Mouse (Mus musculus) intestine, embryonic 15.5 days (tissue): ENCODE results near the gene Tab1. TPM values are rescaled to one million over a fixed set of nuclear protein-coding genes. Genes with fewer than 3 reads are reported as not detected.

Experiments used
- ATAC-seq: fragments of 200-750 bp; cut with Nextera tagmentation; 2 replicates; pipeline ENCODE4 v1.8.0; 2017; ENCODE audit warnings: moderate TSS enrichment, moderate library complexity
- H3K27ac ChIP-seq: fragments of 300-500 bp; sonication (generic); 2 replicates; pipeline ENCODE4 v1.5.1; 2015; ENCODE audit warnings: mild to moderate bottlenecking, inconsistent platforms
- H3K27me3 ChIP-seq: fragments of 300-500 bp; sonication (generic); replicated peaks from 2 replicates; pipeline ENCODE4 v1.6.1; 2015; ENCODE audit warnings: inconsistent platforms
- H3K36me3 ChIP-seq: fragments of 300-500 bp; sonication (generic); 2 replicates; pipeline ENCODE4 v1.6.1; 2015; ENCODE audit warnings: inconsistent platforms
- H3K4me1 ChIP-seq: fragments of 300-500 bp; sonication (generic); replicated peaks from 2 replicates; pipeline ENCODE4 v1.6.1; 2015; ENCODE audit warnings: inconsistent platforms
- H3K4me2 ChIP-seq: fragments of 300-500 bp; sonication (generic); replicated peaks from 2 replicates; pipeline ENCODE4 v1.6.1; 2015; ENCODE audit warnings: mild to moderate bottlenecking, inconsistent platforms
- H3K4me3 ChIP-seq: fragments of 300-500 bp; sonication (generic); replicated peaks from 2 replicates; pipeline ENCODE4 v1.5.1; 2015; ENCODE audit warnings: inconsistent platforms
- H3K9ac ChIP-seq: fragments of 300-500 bp; sonication (generic); 2 replicates; pipeline ENCODE4 v1.6.1; 2015; ENCODE audit warnings: inconsistent platforms
- H3K9me3 ChIP-seq: fragments of 300-500 bp; sonication (generic); 2 replicates; pipeline ENCODE4 v1.6.1; 2016; ENCODE audit warnings: inconsistent platforms
- WGBS: fragments of 180-500 bp; shearing (Covaris S2); methylation state at CpG from one replicate; pipeline ENCODE4 v1.1.7; 2015; 5-methylcytosine and 5-hydroxymethylcytosine counted together
- polyA plus RNA-seq: library from polyadenylated mRNA; unstranded; fragments of >200 nt; fragmentation: Nextera tagmentation; extraction: Ambion mirVana; gene quantifications from 2 replicates; pipeline ENCODE4 v1.2.1, GENCODE M21; 2015

Tab1 gene
- polyA plus RNA-seq, 1 experiment from 2014 or later, result 29.0 TPM

DNA sequence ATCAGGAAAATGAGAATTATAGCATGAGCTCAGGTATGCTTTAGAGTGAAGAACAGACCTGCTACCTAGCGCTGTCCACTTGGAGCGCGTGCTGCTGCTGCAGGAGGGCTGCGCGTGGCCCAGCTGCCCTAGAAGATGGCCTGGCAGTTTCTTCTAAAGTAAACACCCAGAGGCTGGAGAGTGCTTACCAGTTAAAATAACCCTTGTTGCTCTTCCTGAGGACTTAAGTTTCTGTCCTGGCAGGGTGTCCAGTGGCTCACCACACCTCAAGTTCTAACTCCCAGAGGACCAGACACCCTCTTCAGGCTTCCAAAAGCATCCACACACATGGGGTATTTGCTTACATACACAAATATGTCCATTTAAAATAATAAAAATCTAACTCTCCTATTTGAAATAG is 12.5 kb downstream of the Tab1 start:
- H3K9ac ChIP-seq, result no peak overlapping the region
- peaks cover 2% of the 10 kb centered on the region; the same call in 1 of the 2 replicates for H3K4me1 ChIP-seq
- ATAC-seq, result no peak
- H3K27ac ChIP-seq, result no peak overlapping the region
- WGBS, result 77% methylated on average over 5 of the region's 5 CpGs
- H3K36me3 ChIP-seq, result peaks cover 22% of the 10 kb centered on the region; the same call in 1 of the 2 replicates
- H3K27me3 ChIP-seq, result no peaks in the 10 kb centered on the region
- H3K4me2 ChIP-seq, result no peak overlapping the region
- H3K9me3 ChIP-seq, result no peaks in the 10 kb centered on the region
- H3K4me3 ChIP-seq, result no peak overlapping the region

DNA sequence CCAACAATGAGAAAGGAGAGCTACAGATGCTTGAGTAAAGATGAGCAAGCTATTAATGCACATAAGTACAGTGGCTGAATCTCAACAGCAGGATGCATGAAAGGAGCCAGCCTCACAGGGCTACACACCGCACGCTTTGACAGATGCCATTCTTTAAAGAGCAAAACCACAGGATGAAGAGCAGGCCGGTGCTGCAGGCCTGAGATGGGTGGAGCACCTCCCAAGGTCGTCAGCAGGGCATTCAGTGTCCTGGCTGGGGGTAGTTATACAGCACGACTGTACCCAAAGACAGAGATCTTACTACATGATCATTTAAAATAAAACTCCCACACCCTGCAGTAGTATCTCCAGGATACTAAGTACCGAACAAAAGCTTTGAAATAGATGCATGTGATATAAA is 13.2 kb downstream of the Tab1 start:
- H3K36me3 ChIP-seq, result peaks cover 19% of the 10 kb centered on the region; the same call in 1 of the 2 replicates

DNA sequence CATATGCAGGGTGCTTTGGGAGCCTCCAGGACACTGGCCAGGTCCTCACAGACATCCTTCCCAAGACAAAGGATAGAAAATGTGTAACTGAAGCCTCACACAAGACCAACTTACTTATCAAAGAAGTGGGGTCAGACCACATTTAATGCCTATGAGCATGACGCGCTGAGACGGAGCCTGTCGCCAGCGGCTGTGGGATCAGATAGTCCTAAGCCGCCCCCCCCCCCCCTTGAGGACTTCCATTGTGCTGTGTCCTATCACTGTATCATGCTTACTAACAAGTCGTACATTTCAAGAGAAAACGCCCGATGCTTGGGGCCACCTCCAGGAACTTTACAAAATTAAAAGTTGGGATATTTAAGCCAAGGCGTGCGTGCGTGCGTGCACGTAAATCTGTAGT is 14.2 kb downstream of the Tab1 start:
- peaks cover 14% of the 10 kb centered on the region; the same call in 1 of the 2 replicates for H3K36me3 ChIP-seq
- no peak overlapping the region for H3K4me3 ChIP-seq
- H3K9me3 ChIP-seq, result no peaks in the 10 kb centered on the region
- H3K27ac ChIP-seq, result no peak overlapping the region
- H3K4me1 ChIP-seq, result 0 out of 2 replicates have a peak, but pooled peaks cover 2% of the 10 kb centered on the region
- no peak overlapping the region for H3K4me2 ChIP-seq
- WGBS, result 91% methylated on average over 14 of the region's 14 CpGs
- H3K9ac ChIP-seq, result no peak overlapping the region
- ATAC-seq, result no peak
- H3K27me3 ChIP-seq, result no peaks in the 10 kb centered on the region

More for the DNA sequence above, 13.2 kb downstream of the Tab1 start:
- Histone ChIP-seq H3K4me1 (0 out of 2 replicates have a peak, but pooled peaks cover 2% of the 10 kb centered on the region), H3K4me2 (no peak overlapping the region), H3K9ac (no peak overlapping the region), H3K27me3 (no peaks in the 10 kb centered on the region), H3K27ac (no peak overlapping the region), H3K9me3 (no peaks in the 10 kb centered on the region), H3K4me3 (no peak overlapping the region)
- 56% methylated on average over 6 of the region's 6 CpGs for WGBS
- ATAC-seq, result no peak

DNA sequence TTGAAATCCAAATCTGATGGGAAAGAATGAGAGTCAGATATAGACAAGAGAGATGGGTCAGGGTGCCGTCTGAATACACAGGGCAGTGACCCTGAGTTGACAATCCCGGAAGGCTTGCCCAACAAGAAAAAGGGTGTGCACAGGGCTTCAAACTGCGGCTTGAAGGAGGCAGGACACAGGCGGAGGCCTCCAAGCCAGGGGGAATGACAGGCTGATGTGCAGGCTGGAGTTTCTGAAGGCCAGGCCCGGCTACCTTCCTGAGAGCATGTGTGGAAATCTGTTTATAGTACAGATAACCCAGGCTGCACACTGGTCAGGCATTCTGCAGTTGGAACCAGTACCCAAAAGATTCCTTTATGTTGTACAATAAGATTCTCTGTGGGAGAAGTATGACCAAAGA is 14.6 kb downstream of the Tab1 start:
- Histone ChIP-seq H3K9me3 (no peaks in the 10 kb centered on the region), H3K4me1 (0 out of 2 replicates have a peak, but pooled peaks cover 2% of the 10 kb centered on the region), H3K36me3 (peaks cover 12% of the 10 kb centered on the region; the same call in 1 of the 2 replicates), H3K27ac (no peak overlapping the region), H3K4me2 (no peak overlapping the region), H3K9ac (no peak overlapping the region), H3K27me3 (no peaks in the 10 kb centered on the region), H3K4me3 (no peak overlapping the region)
- no peak for ATAC-seq
- 66% methylated on average over 5 of the region's 5 CpGs for WGBS

DNA sequence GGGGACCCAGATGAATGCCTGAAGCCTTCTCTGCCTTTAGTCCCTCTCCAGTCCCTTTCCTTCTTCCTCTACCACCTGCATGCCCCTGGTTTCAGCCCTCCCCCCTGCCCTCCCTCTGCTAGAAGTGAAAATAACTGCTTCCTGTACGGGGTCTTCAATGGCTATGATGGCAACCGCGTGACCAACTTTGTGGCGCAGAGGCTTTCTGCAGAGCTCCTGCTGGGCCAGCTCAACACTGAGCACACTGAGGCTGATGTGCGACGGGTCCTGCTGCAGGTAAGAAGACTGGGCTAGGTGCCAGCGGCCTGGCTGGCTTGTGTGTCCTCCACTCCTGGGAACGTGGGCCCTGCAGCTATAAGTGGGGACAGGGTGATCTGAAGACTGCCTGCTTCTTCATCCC is 15.6 kb downstream of the Tab1 start:
- no peak for ATAC-seq
- H3K27ac ChIP-seq, result no peak overlapping the region
- H3K9ac ChIP-seq, result no peak overlapping the region
- no peaks in the 10 kb centered on the region for H3K9me3 ChIP-seq
- H3K4me1 ChIP-seq, result 0 out of 2 replicates have a peak, but pooled peaks cover 2% of the 10 kb centered on the region
- no peak overlapping the region for H3K4me2 ChIP-seq
- peaks cover 9% of the 10 kb centered on the region; the same call in 1 of the 2 replicates for H3K36me3 ChIP-seq
- no peak overlapping the region for H3K4me3 ChIP-seq
- WGBS, result 87% methylated on average over 8 of the region's 8 CpGs
- no peaks in the 10 kb centered on the region for H3K27me3 ChIP-seq

DNA sequence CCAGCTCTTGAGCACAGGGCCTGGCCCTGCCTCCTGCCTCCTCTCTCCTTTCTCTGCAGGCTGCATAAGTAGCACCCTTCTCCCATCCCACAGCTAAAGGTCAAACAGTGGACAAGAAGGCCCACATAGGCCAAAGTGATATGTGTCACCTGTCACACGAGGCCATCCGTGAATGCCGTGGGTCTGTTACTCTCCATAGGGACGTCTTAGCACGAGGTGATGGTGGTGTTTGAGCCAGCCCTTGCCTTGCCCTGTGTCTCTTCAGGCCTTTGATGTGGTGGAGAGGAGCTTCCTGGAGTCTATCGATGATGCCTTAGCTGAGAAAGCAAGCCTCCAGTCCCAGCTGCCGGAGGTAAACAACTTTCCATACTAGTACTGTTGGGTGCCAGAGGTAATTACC is 16.6 kb downstream of the Tab1 start:
- H3K27me3 ChIP-seq, result no peaks in the 10 kb centered on the region
- H3K27ac ChIP-seq, result no peak overlapping the region
- H3K36me3 ChIP-seq, result peaks cover 15% of the 10 kb centered on the region
- H3K4me1 ChIP-seq, result 0 out of 2 replicates have a peak, but pooled peaks cover 2% of the 10 kb centered on the region
- no peak overlapping the region for H3K4me3 ChIP-seq
- H3K9me3 ChIP-seq, result no peaks in the 10 kb centered on the region
- no peak for ATAC-seq
- WGBS, result 92% methylated on average over 7 of the region's 7 CpGs
- H3K9ac ChIP-seq, result no peak overlapping the region
- H3K4me2 ChIP-seq, result no peak overlapping the region

DNA sequence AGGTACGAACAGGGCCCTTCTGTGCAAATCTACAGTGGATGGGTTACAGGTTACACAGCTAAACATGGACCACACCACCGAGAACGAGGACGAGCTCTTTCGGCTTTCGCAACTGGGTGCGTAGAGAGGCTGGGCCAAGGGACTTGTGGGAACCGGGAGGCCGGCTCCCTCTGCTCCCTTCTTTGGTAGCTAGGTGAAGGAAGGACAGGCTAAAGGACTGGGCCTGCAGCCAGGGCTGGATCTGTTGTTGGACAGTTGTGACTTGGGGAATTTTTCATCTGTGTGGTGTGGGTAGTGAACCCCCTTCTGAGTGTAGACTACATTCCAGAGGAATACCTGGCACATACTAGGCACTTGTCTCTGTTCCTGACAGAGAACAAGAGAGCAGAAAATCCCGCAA is 19.7 kb downstream of the Tab1 start:
- Histone ChIP-seq H3K36me3 (peaks cover 31% of the 10 kb centered on the region), H3K27ac (no peak overlapping the region), H3K4me3 (no peak overlapping the region), H3K9me3 (no peaks in the 10 kb centered on the region), H3K4me2 (no peak overlapping the region), H3K9ac (no peak overlapping the region), H3K27me3 (no peaks in the 10 kb centered on the region), H3K4me1 (0 out of 2 replicates have a peak, but pooled peaks cover 2% of the 10 kb centered on the region)
- no peak for ATAC-seq
- 91% methylated on average over 10 of the region's 10 CpGs for WGBS

DNA sequence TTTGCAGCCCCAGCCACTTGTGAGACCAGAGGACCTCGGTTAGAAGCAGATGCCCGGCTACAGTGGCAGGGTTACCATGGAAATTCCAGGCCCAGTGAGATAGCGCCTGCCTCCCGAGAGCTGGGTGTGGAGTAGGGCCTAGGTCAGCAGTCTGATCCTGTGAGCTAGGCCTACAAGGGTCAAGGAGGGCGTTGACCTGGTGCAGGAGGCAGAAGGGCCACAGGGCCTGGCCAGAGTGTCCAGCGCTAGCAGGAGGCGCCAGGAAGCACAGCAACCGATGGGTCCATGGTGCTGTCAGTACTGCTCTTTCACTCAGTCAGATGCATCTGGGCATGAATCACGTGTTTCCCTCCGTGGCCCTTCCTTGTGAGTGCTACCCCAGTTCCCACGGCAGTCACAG is 20.8 kb downstream of the Tab1 start:
- Histone ChIP-seq H3K4me2 (no peak overlapping the region), H3K4me1 (peaks cover 9% of the 10 kb centered on the region), H3K4me3 (no peak overlapping the region), H3K27ac (no peak overlapping the region), H3K9me3 (no peaks in the 10 kb centered on the region), H3K36me3 (peaks cover 39% of the 10 kb centered on the region), H3K9ac (no peak overlapping the region), H3K27me3 (no peaks in the 10 kb centered on the region)
- ATAC-seq, result no peak
- WGBS, result 82% methylated on average over 11 of the region's 11 CpGs

DNA sequence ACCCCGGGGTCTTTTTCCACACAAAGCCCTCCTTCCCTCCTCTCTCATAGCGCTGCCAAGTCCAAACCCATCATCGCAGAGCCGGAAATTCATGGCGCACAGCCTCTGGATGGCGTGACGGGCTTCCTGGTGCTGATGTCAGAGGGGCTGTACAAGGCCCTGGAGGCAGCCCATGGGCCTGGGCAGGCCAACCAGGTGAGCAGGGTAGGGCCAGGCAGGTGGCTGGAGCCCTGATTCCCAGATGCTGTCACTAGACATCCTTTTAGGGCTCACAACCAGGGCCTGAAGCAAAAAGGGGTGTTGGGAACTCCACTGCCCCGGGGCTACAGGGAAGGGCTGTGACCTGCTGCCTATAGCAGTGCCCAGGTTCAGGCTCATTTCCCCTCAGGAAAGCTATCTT is 22.8 kb downstream of the Tab1 start:
- 92% methylated on average over 8 of the region's 8 CpGs for WGBS
- peaks cover 26% of the 10 kb centered on the region for H3K4me1 ChIP-seq
- H3K27ac ChIP-seq, result no peak overlapping the region
- H3K9ac ChIP-seq, result no peak overlapping the region
- H3K4me3 ChIP-seq, result no peak overlapping the region
- ATAC-seq, result no peak
- H3K4me2 ChIP-seq, result no peak overlapping the region
- peaks cover 39% of the 10 kb centered on the region for H3K36me3 ChIP-seq
- no peaks in the 10 kb centered on the region for H3K9me3 ChIP-seq
- no peaks in the 10 kb centered on the region for H3K27me3 ChIP-seq

DNA sequence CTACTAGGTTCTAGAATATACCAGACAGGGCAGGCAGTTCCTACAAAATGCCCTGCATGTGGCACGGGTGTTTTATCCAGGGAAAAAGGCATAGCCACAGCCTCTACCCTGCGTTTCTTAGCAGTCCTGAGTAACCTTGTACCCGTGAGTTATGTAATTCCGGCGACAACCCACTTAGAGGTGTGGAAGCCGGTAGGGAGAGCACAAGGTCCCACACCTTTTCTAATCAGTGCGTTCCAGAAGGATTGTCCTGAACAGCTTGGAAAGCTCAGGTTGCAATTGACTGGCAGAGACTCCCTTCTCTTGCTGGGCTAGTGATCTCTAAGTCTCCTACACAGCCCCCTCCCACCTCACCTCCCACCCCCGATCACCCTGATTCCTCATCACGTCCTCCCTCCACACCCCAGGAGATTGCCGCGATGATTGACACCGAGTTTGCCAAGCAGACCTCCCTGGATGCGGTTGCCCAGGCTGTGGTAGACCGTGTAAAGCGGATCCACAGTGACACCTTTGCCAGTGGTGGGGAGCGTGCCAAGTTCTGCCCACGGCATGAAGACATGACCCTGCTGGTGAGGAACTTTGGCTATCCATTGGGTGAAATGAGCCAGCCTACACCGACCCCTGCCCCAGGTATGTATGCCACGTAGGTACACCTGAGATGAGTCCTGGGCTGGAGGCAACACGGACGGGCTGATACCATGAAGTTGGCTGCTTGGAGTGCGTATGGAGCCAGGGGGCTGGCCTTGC is 24.4 kb downstream of the Tab1 start:
- Histone ChIP-seq H3K9me3 (no peaks in the 10 kb centered on the region), H3K4me1 (peaks cover 32% of the 10 kb centered on the region), H3K36me3 (peaks cover 39% of the 10 kb centered on the region), H3K27ac (peak overlapping the region; percentile 89), H3K27me3 (no peaks in the 10 kb centered on the region), H3K4me2 (no peak overlapping the region), H3K9ac (no peak overlapping the region), H3K4me3 (no peak overlapping the region)
- WGBS, result 86% methylated on average over 22 of the region's 22 CpGs
- ATAC-seq, result no peak

DNA sequence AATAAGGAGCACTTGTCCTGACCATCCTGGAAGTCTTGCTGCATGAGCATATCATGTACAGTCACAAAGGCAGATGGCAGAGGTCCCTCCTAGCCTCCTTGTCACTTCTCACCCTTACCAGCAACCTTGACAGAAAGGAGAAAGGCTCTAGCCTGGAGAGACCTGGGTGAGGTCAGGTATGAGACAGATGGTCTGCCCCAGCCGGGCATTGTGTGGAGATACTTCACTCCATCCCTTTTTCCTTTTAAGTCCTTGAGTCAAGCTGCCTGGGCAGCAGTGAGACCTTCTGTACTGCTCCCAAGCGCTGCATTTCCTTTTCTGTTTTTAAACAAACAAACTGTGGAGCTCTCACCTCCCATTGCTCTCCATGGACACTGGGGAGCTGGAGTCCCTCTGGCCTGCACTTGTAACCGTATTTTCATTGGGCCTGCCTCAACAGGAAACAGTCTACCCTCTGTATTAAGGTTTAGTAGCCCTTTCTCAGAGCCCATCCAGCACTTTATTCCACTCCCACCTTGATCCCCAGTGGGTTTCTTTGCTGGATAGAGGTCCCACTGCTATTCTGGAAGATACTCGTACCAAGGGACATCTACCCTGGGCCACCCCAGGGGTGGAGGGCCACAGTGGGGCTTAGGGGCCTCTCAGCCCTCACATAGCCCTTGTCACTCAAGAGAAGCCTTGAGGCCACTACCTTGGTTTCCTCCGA is 25.2 kb downstream of the Tab1 start:
- peaks cover 39% of the 10 kb centered on the region for H3K36me3 ChIP-seq
- no peak overlapping the region for H3K9ac ChIP-seq
- ATAC-seq, result no peak
- H3K9me3 ChIP-seq, result no peaks in the 10 kb centered on the region
- no peak overlapping the region for H3K4me2 ChIP-seq
- no peak overlapping the region for H3K4me3 ChIP-seq
- H3K4me1 ChIP-seq, result peaks cover 32% of the 10 kb centered on the region
- H3K27me3 ChIP-seq, result no peaks in the 10 kb centered on the region
- 59% methylated on average over 5 of the region's 5 CpGs for WGBS
- H3K27ac ChIP-seq, result peak overlapping the region; percentile 89

DNA sequence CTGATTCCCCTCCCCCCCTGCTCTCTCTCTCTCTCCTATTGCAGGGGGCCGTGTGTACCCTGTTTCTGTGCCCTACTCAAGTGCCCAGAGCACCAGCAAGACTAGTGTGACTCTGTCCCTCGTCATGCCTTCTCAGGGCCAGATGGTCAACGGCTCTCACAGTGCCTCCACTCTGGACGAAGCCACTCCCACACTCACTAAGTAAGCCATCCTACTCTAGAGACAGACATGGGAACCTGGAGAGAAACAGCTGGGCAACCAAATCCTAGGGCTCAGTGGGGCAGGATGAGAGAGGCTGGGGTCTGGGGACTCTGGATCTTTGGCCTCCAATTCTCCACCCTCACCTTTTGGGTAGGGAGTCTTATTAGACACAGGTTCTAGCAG is 25.8 kb downstream of the Tab1 start:
- Histone ChIP-seq H3K4me1 (peaks cover 32% of the 10 kb centered on the region), H3K9ac (no peak overlapping the region), H3K36me3 (peaks cover 37% of the 10 kb centered on the region), H3K27me3 (no peaks in the 10 kb centered on the region), H3K9me3 (no peaks in the 10 kb centered on the region), H3K4me2 (0 out of 2 replicates have a peak overlapping the region, but pooled peaks have one; percentile 30), H3K27ac (peak overlapping the region; percentile 89), H3K4me3 (no peak overlapping the region)
- 27% methylated on average over 4 of the region's 4 CpGs for WGBS
- ATAC-seq, result no peak
